Mouse (Mus musculus): ENCODE results near the gene Map4k5. TPM values are rescaled to one million over a fixed set of nuclear protein-coding genes. Genes with fewer than 3 reads are reported as not detected.

Map4k5 gene
- total RNA-seq (2021): 10 to 100 TPM; 22.2 to 24.5 TPM

GRCm38 (mm10) chr12:69892371-69893251, at the start of gene Map4k5, which contains the start of gene Atl1:
Gene Map4k5, minus strand, starts transcription at chr12:69893200.
Gene Atl1, plus strand, starts transcription at chr12:69892614.
- intact Hi-C loops (cut with DNase I): loop anchor here (2.0 to 5.0 kb wide), 4 partner anchors 40 to 160 kb away; no protein-coding TSS in a partner anchor
- peak; percentile 83 for DNase-seq (ENCODE audit: low spot score)

- no peak for DNase-seq (ENCODE audit: low spot score)
- intact Hi-C loops (cut with DNase I): no loop called here
These were observed 48.8 kb upstream of the Map4k5 start for GRCm38 (mm10) chr12:69941655-69942329.

- no peak for DNase-seq (ENCODE audit: low spot score)
- intact Hi-C loops (cut with DNase I): no loop called here
These were observed 46.3 kb upstream of the Map4k5 start for GRCm38 (mm10) chr12:69939291-69939690.

- DNase-seq (ENCODE audit: low spot score): no peak
- intact Hi-C loops (cut with DNase I): no loop called here
These were observed 44.7 kb upstream of the Map4k5 start for GRCm38 (mm10) chr12:69937731-69938130.

GRCm38 (mm10) chr12:69926716-69927115, 33.7 kb upstream of the Map4k5 start:
- DNase-seq (ENCODE audit: low spot score): no peak
- intact Hi-C loops (cut with DNase I): no loop called here

- DNase-seq (ENCODE audit: low spot score): no peak
- intact Hi-C loops (cut with DNase I): no loop called here
These were observed 31.0 kb upstream of the Map4k5 start for GRCm38 (mm10) chr12:69924012-69924411.

- intact Hi-C loops (cut with DNase I): loop anchor here (1.0 kb wide), 1 partner anchor 190 kb away; no protein-coding TSS in a partner anchor
- DNase-seq (ENCODE audit: low spot score): no peak
These were observed 30.6 kb upstream of the Map4k5 start for GRCm38 (mm10) chr12:69923603-69924002.

- no peak for DNase-seq (ENCODE audit: low spot score)
- intact Hi-C loops (cut with DNase I): loop anchor here (1.0 kb wide), 1 partner anchor 190 kb away; no protein-coding TSS in a partner anchor
These were observed 30.1 kb upstream of the Map4k5 start for GRCm38 (mm10) chr12:69923128-69923527.

- intact Hi-C loops (cut with DNase I): no loop called here
- DNase-seq (ENCODE audit: low spot score): no peak
These were observed 29.1 kb upstream of the Map4k5 start for GRCm38 (mm10) chr12:69922099-69922498.

GRCm38 (mm10) chr12:69917870-69918269, 24.9 kb upstream of the Map4k5 start:
- intact Hi-C loops (cut with DNase I): no loop called here
- no peak for DNase-seq (ENCODE audit: low spot score)

- no peak for DNase-seq (ENCODE audit: low spot score)
- intact Hi-C loops (cut with DNase I): no loop called here
These were observed 19.7 kb upstream of the Map4k5 start for GRCm38 (mm10) chr12:69912737-69913136.

- intact Hi-C loops (cut with DNase I): no loop called here
- DNase-seq (ENCODE audit: low spot score): no peak
These were observed 18.9 kb upstream of the Map4k5 start for GRCm38 (mm10) chr12:69911906-69912305.

GRCm38 (mm10) chr12:69908511-69908900, 15.5 kb upstream of the Map4k5 start:
- intact Hi-C loops (cut with DNase I): no loop called here
- no peak for DNase-seq (ENCODE audit: low spot score)

GRCm38 (mm10) chr12:69907667-69908510, 14.9 kb upstream of the Map4k5 start:
- intact Hi-C loops (cut with DNase I): no loop called here
- DNase-seq (ENCODE audit: low spot score): no peak

- DNase-seq (ENCODE audit: low spot score): no peak
- intact Hi-C loops (cut with DNase I): no loop called here
These were observed 12.0 kb upstream of the Map4k5 start for GRCm38 (mm10) chr12:69904991-69905390.

- intact Hi-C loops (cut with DNase I): no loop called here
- DNase-seq (ENCODE audit: low spot score): no peak
These were observed 5.1 kb upstream of the Map4k5 start for GRCm38 (mm10) chr12:69898119-69898518.

- intact Hi-C loops (cut with DNase I): no loop called here
- DNase-seq (ENCODE audit: low spot score): no peak
These were observed 2.0 kb upstream of the Map4k5 start for GRCm38 (mm10) chr12:69895046-69895445.

GRCm38 (mm10) chr12:69893927-69894326, 927 bp upstream of the Map4k5 start:
- DNase-seq (ENCODE audit: low spot score): no peak
- intact Hi-C loops (cut with DNase I): loop anchor here (2.0 to 5.0 kb wide), 4 partner anchors 42 to 161 kb away; no protein-coding TSS in a partner anchor

- no peak for DNase-seq (ENCODE audit: low spot score)
- intact Hi-C loops (cut with DNase I): loop anchor here (2.0 to 5.0 kb wide), 4 partner anchors 39 to 159 kb away; no protein-coding TSS in a partner anchor
These were observed 1.3 kb downstream of the Map4k5 start for GRCm38 (mm10) chr12:69891721-69892120.

- no peak for DNase-seq (ENCODE audit: low spot score)
- intact Hi-C loops (cut with DNase I): loop anchor here (5.0 kb wide), 2 partner anchors 38 to 63 kb away; no protein-coding TSS in a partner anchor
These were observed 2.5 kb downstream of the Map4k5 start for GRCm38 (mm10) chr12:69890476-69890875.
